Mouse (Mus musculus) pancreas, adult 10 weeks (tissue): ENCODE results near the gene Clptm1l. TPM values are rescaled to one million over a fixed set of nuclear protein-coding genes. Genes with fewer than 3 reads are reported as not detected.

ENCODE experiments used
- polyA plus RNA-seq: library from polyadenylated mRNA; stranded (reverse); fragments of 350-450 nt; fragmentation: Illumina TruSeq; extraction: RNeasy Lipid Tissue Mini Kit (QIAGEN cat#74804); gene quantifications from one replicate; pipeline ENCODE4 v1.2.3, GENCODE M21; 2015; ENCODE audit warnings: low read depth, low replicate concordance; ENCODE audit not compliant: insufficient read depth

Gene Clptm1l
- 113 TPM for polyA plus RNA-seq

DNA sequence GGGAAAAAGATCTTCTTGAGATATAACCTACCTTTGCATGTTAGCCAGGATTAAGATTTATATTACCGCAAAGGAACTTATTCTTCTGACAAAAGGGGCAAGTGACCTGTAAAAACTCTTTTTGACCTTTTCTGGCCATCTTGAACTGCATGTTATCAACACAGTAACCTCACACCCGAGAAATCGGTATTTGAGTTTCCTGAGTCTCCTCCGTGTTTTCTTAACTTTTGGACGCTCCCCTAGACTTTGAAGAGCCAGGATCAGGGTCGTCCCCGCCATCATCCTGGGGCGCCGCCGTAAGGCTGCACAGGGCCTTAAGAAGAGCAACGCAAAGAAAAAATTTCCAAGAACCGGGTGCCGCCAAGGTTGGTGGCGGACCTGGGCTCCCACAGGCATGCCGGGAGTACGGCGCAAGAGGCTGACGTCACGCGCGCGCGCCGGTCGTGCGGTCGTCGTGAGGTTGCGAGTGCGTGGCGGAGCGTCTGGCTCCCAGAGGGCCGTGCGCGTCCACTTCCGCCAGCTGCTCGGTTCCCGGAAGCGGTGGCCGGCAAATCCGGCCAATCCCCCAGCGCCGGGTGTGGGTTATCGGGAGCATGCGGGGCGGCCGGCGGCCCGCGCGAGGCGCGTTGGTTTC is at the start of gene Clptm1l:
Gene Clptm1l, plus strand, starts transcription at position 485 of the 634 bp plus-strand sequence.

DNA sequence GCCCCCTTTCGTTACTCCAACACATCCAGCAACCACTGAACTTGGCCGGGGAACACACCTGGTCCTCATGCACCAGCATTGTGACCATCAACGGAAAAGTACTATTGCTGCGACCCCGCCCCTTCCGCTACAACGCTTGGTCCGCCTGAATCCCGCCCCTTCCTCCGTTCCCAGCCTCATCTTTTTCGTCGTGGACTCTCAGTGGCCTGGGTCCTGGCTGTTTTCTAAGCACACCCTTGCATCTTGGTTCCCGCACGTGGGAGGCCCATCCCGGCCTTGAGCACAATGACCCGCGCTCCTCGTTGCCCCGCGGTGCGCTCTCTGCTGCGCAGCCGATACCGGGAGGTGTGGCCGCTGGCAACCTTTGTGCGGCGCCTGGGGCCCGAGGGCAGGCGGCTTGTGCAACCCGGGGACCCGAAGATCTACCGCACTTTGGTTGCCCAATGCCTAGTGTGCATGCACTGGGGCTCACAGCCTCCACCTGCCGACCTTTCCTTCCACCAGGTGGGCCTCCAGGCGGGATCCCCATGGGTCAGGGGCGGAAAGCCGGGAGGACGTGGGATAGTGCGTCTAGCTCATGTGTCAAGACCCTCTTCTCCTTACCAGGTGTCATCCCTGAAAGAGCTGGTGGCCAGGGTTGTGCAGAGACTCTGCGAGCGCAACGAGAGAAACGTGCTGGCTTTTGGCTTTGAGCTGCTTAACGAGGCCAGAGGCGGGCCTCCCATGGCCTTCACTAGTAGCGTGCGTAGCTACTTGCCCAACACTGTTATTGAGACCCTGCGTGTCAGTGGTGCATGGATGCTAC is 23.1 kb downstream of the Clptm1l start, which contains the start of gene Tert:
Gene Tert, plus strand, starts transcription at position 167 of the 805 bp plus-strand sequence.

Other genes with a start within 250 kb of the Clptm1l start
- gene Lpcat1, start 136.8 kb upstream of the Clptm1l start, polyA plus RNA-seq = 9.1 TPM
- not detected for gene Slc6a3, start 67.3 kb upstream of the Clptm1l start, polyA plus RNA-seq
- gene Tert, start 22.9 kb downstream of the Clptm1l start, polyA plus RNA-seq = 3.1 TPM
- gene Slc6a18, start 74.0 kb downstream of the Clptm1l start, polyA plus RNA-seq = not detected
- 0.30 TPM for gene Slc6a19, start 100.9 kb downstream of the Clptm1l start, polyA plus RNA-seq
- 23.0 TPM for gene Slc12a7, start 129.1 kb downstream of the Clptm1l start, polyA plus RNA-seq
- 0.98 TPM for gene Nkd2, start 243.6 kb downstream of the Clptm1l start, polyA plus RNA-seq